Mouse (Mus musculus) limb, embryonic 14.5 days (tissue): ENCODE data around the gene Maml2. TPM values are rescaled to one million over a fixed set of nuclear protein-coding genes. Genes with fewer than 3 reads are reported as not detected.

ENCODE experiments used
- ATAC-seq: fragments of 200-750 bp; cut with Nextera tagmentation; 2 replicates; pipeline ENCODE4 v1.8.0; 2017; ENCODE audit warnings: low read depth, moderate number of reproducible peaks, moderate TSS enrichment; ENCODE audit not compliant: low FRiP score
- DNase-seq: peaks from one replicate; pipeline ENCODE4 v3.0.0-alpha.2; 2015; ENCODE audit warnings: low spot score
- H3K27ac ChIP-seq: fragments of 300-500 bp; sonication (generic); replicated peaks from 2 replicates; pipeline ENCODE4 v1.5.1; 2014; ENCODE audit warnings: low read depth, mild to moderate bottlenecking, low read length, moderate library complexity, mixed read lengths
- H3K27me3 ChIP-seq: fragments of 300-500 bp; sonication (generic); 2 replicates; pipeline ENCODE4 v1.6.1; 2014; ENCODE audit warnings: low read length, mixed read lengths; ENCODE audit not compliant: control insufficient read depth, insufficient read depth
- H3K36me3 ChIP-seq: fragments of 300-500 bp; sonication (generic); 2 replicates; pipeline ENCODE4 v1.6.1; 2014; ENCODE audit warnings: mild to moderate bottlenecking, low read length, moderate library complexity, mixed read lengths; ENCODE audit not compliant: control insufficient read depth, insufficient read depth
- H3K4me1 ChIP-seq: fragments of 300-500 bp; sonication (generic); 2 replicates; pipeline ENCODE4 v1.6.1; 2014; ENCODE audit warnings: antibody characterized with exemption, low read length, mixed read lengths; ENCODE audit not compliant: control insufficient read depth, insufficient read depth
- H3K4me2 ChIP-seq: fragments of 300-500 bp; sonication (generic); replicated peaks from 2 replicates; pipeline ENCODE4 v1.6.1; 2014; ENCODE audit warnings: low read depth, mild to moderate bottlenecking, low read length, moderate library complexity; ENCODE audit not compliant: severe bottlenecking
- H3K4me3 ChIP-seq: fragments of 300-500 bp; sonication (generic); replicated peaks from 2 replicates; pipeline ENCODE4 v1.5.1; 2014; ENCODE audit warnings: low read length
- H3K9ac ChIP-seq: fragments of 300-500 bp; sonication (generic); 2 replicates; pipeline ENCODE4 v1.6.1; 2014; ENCODE audit warnings: mild to moderate bottlenecking, low read depth, low read length, moderate library complexity; ENCODE audit not compliant: severe bottlenecking
- H3K9me3 ChIP-seq: fragments of 300-500 bp; sonication (generic); 2 replicates; pipeline ENCODE4 v1.6.1; 2016; ENCODE audit warnings: low read length; ENCODE audit not compliant: control insufficient read depth
- POLR2A ChIP-seq: fragments of 200-500 bp; IDR thresholded peaks from 2 replicates; pipeline ENCODE4 v1.8.0; 2012; ENCODE audit warnings: inconsistent platforms, mild to moderate bottlenecking, moderate library complexity, borderline replicate concordance; ENCODE audit not compliant: insufficient read depth, insufficient read length; ENCODE audit errors: extremely low read depth
- WGBS: fragments of 180-500 bp; shearing (Covaris S2); extraction: QIAGEN DNeasy Blood & Tissue Kit; methylation state at CpG from one replicate; pipeline ENCODE4 v1.1.7; 2014; 5-methylcytosine and 5-hydroxymethylcytosine counted together
- microRNA-seq: library from miRNA; unstranded; fragments of <30 nt; microRNA quantifications from one replicate; pipeline ENCODE4, GENCODE M21; 2016
- polyA plus RNA-seq, 2 experiments: library from polyadenylated mRNA; depleted of rRNA in 1 of 2; stranded (reverse) in 1 of 2; unstranded in 1 of 2; fragments of >200 nt; fragmentation: Nextera tagmentation in 1 of 2; extraction: Ambion mirVana in 1 of 2; gene quantifications; 2 replicates each; pipeline versions ENCODE4 v1.2.1 to v1.2.3; 2012 to 2014

Gene Maml2
- polyA plus RNA-seq, 2 experiments: 9.9 to 10.7 TPM

- Histone ChIP-seq H3K4me2 (no peak overlapping the region), H3K36me3 (no peaks in the 10 kb centered on the region), H3K4me3 (no peak overlapping the region), H3K27me3 (no peaks in the 10 kb centered on the region), H3K9me3 (no peaks in the 10 kb centered on the region), H3K27ac (no peak overlapping the region), H3K4me1 (no peaks in the 10 kb centered on the region), H3K9ac (no peak overlapping the region)
- peak; percentile 79 for DNase-seq
- ATAC-seq: peak; percentile 44; the same call in 1 of the 2 replicates
- no peak for TF ChIP-seq POLR2A
- 22% methylated on average over 8 of the region's 8 CpGs for WGBS
Observed at GRCm38 (mm10) chr9:13716316-13717099, 418.8 kb downstream of the Maml2 start.

GRCm38 (mm10) chr9:13748404-13748797, 450.6 kb downstream of the Maml2 start, which contains the start of gene Mtmr2:
Mtmr2 (plus strand) TSS chr9:13748410.
- WGBS: 46% methylated on average over 2 of the region's 2 CpGs

GRCm38 (mm10) chr9:13748798-13749674, 451.3 kb downstream of the Maml2 start:
- ATAC-seq (peak; percentile 99), DNase-seq (peak; percentile 94)
- Histone ChIP-seq H3K4me1 (peaks cover 5% of the 10 kb centered on the region; the same call in 1 of the 2 replicates), H3K4me3 (peak overlapping the region; percentile 100), H3K9me3 (0 out of 2 replicates have a peak, but pooled peaks cover 7% of the 10 kb centered on the region), H3K27me3 (no peaks in the 10 kb centered on the region), H3K4me2 (peak overlapping the region; percentile 78), H3K27ac (peak overlapping the region; percentile 92), H3K36me3 (no peaks in the 10 kb centered on the region), H3K9ac (peak overlapping the region; percentile 100)
- WGBS: 1% methylated on average over 58 of the region's 60 CpGs
- TF ChIP-seq POLR2A: peak; percentile 72; the same call in 1 of the 2 replicates

More at GRCm38 (mm10) chr9:13748404-13748797, 450.6 kb downstream of the Maml2 start, which contains the start of gene Mtmr2:
- ATAC-seq (no peak), DNase-seq (no peak)
- no peak for TF ChIP-seq POLR2A
- Histone ChIP-seq H3K27me3 (no peaks in the 10 kb centered on the region), H3K4me3 (peak within 1 kb of the TSS; percentile 100), H3K9ac (peak within 1 kb of the TSS; percentile 100), H3K4me1 (peaks cover 5% of the 10 kb centered on the region; the same call in 1 of the 2 replicates), H3K36me3 (no peaks in the 10 kb centered on the region), H3K27ac (peak within 1 kb of the TSS; percentile 92), H3K4me2 (peak within 1 kb of the TSS; percentile 78), H3K9me3 (0 out of 2 replicates have a peak, but pooled peaks cover under 1% of the 10 kb centered on the region)

- Histone ChIP-seq H3K9me3 (0 out of 2 replicates have a peak, but pooled peaks cover 7% of the 10 kb centered on the region), H3K27me3 (no peaks in the 10 kb centered on the region), H3K4me2 (peak overlapping the region; percentile 78), H3K4me1 (peaks cover 5% of the 10 kb centered on the region; the same call in 1 of the 2 replicates), H3K36me3 (no peaks in the 10 kb centered on the region), H3K9ac (peak overlapping the region; percentile 100), H3K27ac (peak overlapping the region; percentile 92), H3K4me3 (peak overlapping the region; percentile 100)
- no peak for ATAC-seq
- WGBS: 5% methylated on average over 7 of the region's 7 CpGs
- DNase-seq: no peak
- TF ChIP-seq POLR2A: no peak
Observed at GRCm38 (mm10) chr9:13749675-13749998, 451.9 kb downstream of the Maml2 start.

- ATAC-seq: no peak
- Histone ChIP-seq H3K27me3 (no peaks in the 10 kb centered on the region), H3K9ac (no peak overlapping the region), H3K27ac (no peak overlapping the region), H3K36me3 (no peaks in the 10 kb centered on the region), H3K4me1 (peaks cover 5% of the 10 kb centered on the region; the same call in 1 of the 2 replicates), H3K9me3 (0 out of 2 replicates have a peak, but pooled peaks cover 7% of the 10 kb centered on the region), H3K4me2 (no peak overlapping the region), H3K4me3 (no peak overlapping the region)
- 81% methylated on average over 4 of the region's 4 CpGs for WGBS
- TF ChIP-seq POLR2A: no peak
- DNase-seq: peak; percentile 56
Observed at GRCm38 (mm10) chr9:13752543-13752942, 454.8 kb downstream of the Maml2 start.

Small RNA genes lying within 50 kb of the gene (microRNA-seq; reads per million reads assigned to microRNA genes)
- not detected for gene Gm22643

Other genes with a start within 250 kb of the Maml2 start
- 4.2 and 6.0 TPM in 2 replicates for gene Jrkl, start 52.1 kb upstream of the Maml2 start, polyA plus RNA-seq (2012; rRNA removed)
- gene Jrkl, start 52.1 kb upstream of the Maml2 start, polyA plus RNA-seq (2014; fragmentation: Nextera tagmentation; extraction: Ambion mirVana): 8.1 and 8.2 TPM in 2 replicates
- gene Ccdc82, start 51.0 kb upstream of the Maml2 start, polyA plus RNA-seq (2012; rRNA removed): 13.4 and 14.7 TPM in 2 replicates
- gene Ccdc82, start 51.0 kb upstream of the Maml2 start, polyA plus RNA-seq (2014; fragmentation: Nextera tagmentation; extraction: Ambion mirVana): 8.2 TPM in 2 replicates
- gene Gm17571, start 148.8 kb downstream of the Maml2 start, polyA plus RNA-seq (2012; rRNA removed): not detected in 2 replicates
- gene Gm17571, start 148.8 kb downstream of the Maml2 start, polyA plus RNA-seq (2014; fragmentation: Nextera tagmentation; extraction: Ambion mirVana): not detected in 2 replicates